In genomic region chr2:22895282-22896273, GRCm38 (mm10) we compare ENCODE assay signal across 8 mouse cellular contexts. TPM values are rescaled to one million over a fixed set of nuclear protein-coding genes. Genes with fewer than 3 reads are reported as not detected.
A peak's percentile ranks its signal among the peaks of the same experiment; 100 is the strongest.
DNase-seq lines count a peak whose midpoint lies in the region; ATAC-seq lines count a peak whose summit lies in the region.

Gene Pdss1, plus strand, starts transcription at chr2:22895522.

- DNase-seq in adipocyte (ENCODE audit: low spot score) = peak; percentile 97
- DNase-seq in embryo, embryonic 10 days (ENCODE audit: low spot score) = peak; percentile 91
- peak; percentile 84 for DNase-seq in gastrocnemius, postnatal 10 days
- DNase-seq in induced T-regulatory cell, adult 2 months (ENCODE audit: low read depth) = peak; percentile 91
- peak; percentile 78 to 91 for DNase-seq in left cerebral cortex, adult 9 months (ENCODE audit: low spot score in 2 of 2)
- DNase-seq in right cerebral cortex, postnatal 14 days = peak; percentile 84
- peak; percentile 81 to 91 for DNase-seq in urinary bladder, postnatal 36 days (ENCODE audit: low spot score in 2 of 2)

- peak; percentile 95 for ATAC-seq in megakaryocyte progenitor cell, adult 5-6 weeks (replicated peaks; ENCODE audit: poor library complexity)

RNA-seq across cellular contexts. Expression of gene Pdss1, which starts in this region (rescaled TPM):
- 10 to 100 TPM; 16.7 to 18.3 TPM for total RNA-seq in gastrocnemius, postnatal 10 days (2021)
- total RNA-seq in megakaryocyte progenitor cell, adult 5-6 weeks (2015) = 54.4 and 56.2 TPM in 2 replicates
- total RNA-seq in megakaryocyte progenitor cell, adult 5-6 weeks (2017) = 29.1 and 34.8 TPM in 2 replicates

Comparison
In these comparisons a context has a peak if more than half of its experiments do, and no peak if none do; other contexts are left out.
1. Peak in every context shown above with its lines: DNase-seq and ATAC-seq.